8 mouse cellular contexts compared by ENCODE assay signal in the genomic region with DNA sequence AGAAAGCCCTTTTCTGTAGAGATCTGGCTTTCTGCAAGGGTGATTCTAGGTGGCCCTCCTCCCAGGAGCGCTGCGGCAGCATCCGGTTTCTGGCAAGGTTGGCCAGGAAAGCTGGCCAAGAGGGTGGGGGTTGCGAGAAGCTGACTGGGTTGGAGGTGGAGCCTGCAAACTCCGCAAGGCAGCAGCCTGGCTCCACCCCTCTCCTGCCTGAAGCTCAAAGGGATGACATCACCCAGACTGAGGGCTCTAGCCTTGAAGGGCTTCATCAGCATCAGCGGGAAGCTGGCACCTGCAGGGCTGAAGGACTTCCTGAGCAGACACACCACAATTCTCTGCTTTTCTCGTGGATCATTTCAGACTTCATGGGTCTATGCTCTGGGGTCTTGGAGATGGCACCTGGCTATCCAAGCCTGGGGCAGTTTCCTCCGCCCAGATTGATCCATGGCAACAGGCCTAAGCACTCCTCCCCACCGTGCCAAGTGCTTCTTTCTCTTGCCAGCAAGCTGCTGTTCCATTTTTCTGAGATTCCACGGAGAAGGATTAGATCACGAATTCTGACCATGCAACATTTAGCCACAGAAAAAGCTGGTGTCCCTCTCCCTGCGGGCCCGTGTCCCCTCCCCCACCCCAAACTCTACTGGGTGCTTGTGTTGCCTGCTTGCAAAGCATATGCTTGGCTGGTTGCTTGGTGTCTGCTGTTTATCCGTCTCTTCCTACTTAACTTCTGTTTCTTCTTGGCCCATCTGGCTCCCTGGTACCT. TPM values are rescaled to one million over a fixed set of nuclear protein-coding genes. Genes with fewer than 3 reads are reported as not detected.
DNase-seq lines count a peak whose midpoint lies in the region; ATAC-seq and TF ChIP-seq lines count a peak whose summit lies in the region.

No protein-coding gene starts in this region.

- peaks cover 1 to 7% of the 10 kb centered on the region in 2 experiments; a peak in 2 of 4 replicates for H3K4me1 ChIP-seq in ES-E14 (ENCODE audit: control insufficient read depth in 2 of 2, insufficient read depth in 2 of 2, low read length in 2 of 2, poor library complexity in 1 of 2)
- no peaks in the 10 kb centered on the region for H3K4me1 ChIP-seq in liver, embryonic 16.5 days (ENCODE audit: control insufficient read depth, low read depth, low read length)
- peaks cover 23% of the 10 kb centered on the region for H3K4me1 ChIP-seq in neural tube, embryonic 12.5 days

- peak overlapping the region; percentile 38; the same call in 1 of the 2 replicates for H3K9ac ChIP-seq in ES-E14 (ENCODE audit: insufficient read depth, low read depth, low read length, poor library complexity, severe bottlenecking)
- H3K9ac ChIP-seq in liver, embryonic 16.5 days (ENCODE audit: low read depth, low read length) = no peak overlapping the region
- H3K9ac ChIP-seq in neural tube, embryonic 12.5 days = no peak overlapping the region

- in situ Hi-C loops in ES-E14 (cut with MboI; ENCODE audit: low sequenced_read_pairs in 2 of 2, unreplicated experiment in 2 of 2) = no loop called here

- H3K4me3 ChIP-seq in ES-E14 (ENCODE audit: insufficient read depth in 1 of 2, low read depth in 1 of 2, low read length in 2 of 2, poor library complexity in 1 of 2, severe bottlenecking in 1 of 2) = peak overlapping the region; percentile 24 to 49
- H3K4me3 ChIP-seq in liver, embryonic 16.5 days (ENCODE audit: low read depth, low read length) = no peak overlapping the region
- no peak overlapping the region; the same call in 1 of the 2 replicates for H3K4me3 ChIP-seq in neural tube, embryonic 12.5 days

- no peaks in the 10 kb centered on the region for H3K9me3 ChIP-seq in ES-E14 (ENCODE audit: control insufficient read depth, insufficient read depth, low read depth, low read length)
- no peaks in the 10 kb centered on the region for H3K9me3 ChIP-seq in liver, embryonic 16.5 days (replicated peaks; ENCODE audit: control insufficient read depth, low read length)
- H3K9me3 ChIP-seq in neural tube, embryonic 12.5 days = no peaks in the 10 kb centered on the region

- H3K27me3 ChIP-seq in liver, embryonic 16.5 days (ENCODE audit: control insufficient read depth, insufficient read depth, low read depth, low read length) = no peaks in the 10 kb centered on the region
- peaks cover 4% of the 10 kb centered on the region; the same call in 1 of the 2 replicates for H3K27me3 ChIP-seq in neural tube, embryonic 12.5 days (replicated peaks)

- DNase-seq in ES-E14 (ENCODE audit: low read depth, low spot score) = peak; percentile 77
- DNase-seq in cerebellum, adult 9-11 months = peak; percentile 98
- DNase-seq in frontal cortex, adult 2 months (ENCODE audit: extremely low spot score in 1 of 2, low spot score in 1 of 2) = peak; percentile 81 to 91
- DNase-seq in heart, postnatal 4 days = peak; percentile 93
- DNase-seq in layer of hippocampus, adult 18-20 months (ENCODE audit: low spot score in 2 of 2) = peak; percentile 78 to 88
- peak; percentile 54 for DNase-seq in thymus, postnatal 14 days

- peak overlapping the region; percentile 37; the same call in 1 of the 2 replicates for H3K4me2 ChIP-seq in liver, embryonic 16.5 days (ENCODE audit: low read depth, low read length)
- peak overlapping the region; percentile 56 for H3K4me2 ChIP-seq in neural tube, embryonic 12.5 days (replicated peaks)

- WGBS in liver, embryonic 16.5 days (ENCODE audit: insufficient replicate concordance) = 8% methylated on average over 14 of the region's 14 CpGs
- 9% methylated on average over 14 of the region's 14 CpGs for WGBS in neural tube, embryonic 12.5 days

- H3K27ac ChIP-seq in ES-E14 (ENCODE audit: insufficient read depth, low read depth, low read length, poor library complexity, severe bottlenecking) = no peak overlapping the region
- H3K27ac ChIP-seq in liver, embryonic 16.5 days (ENCODE audit: low read length) = no peak overlapping the region
- no peak overlapping the region; the same call in 1 of the 2 replicates for H3K27ac ChIP-seq in neural tube, embryonic 12.5 days

- no peaks in the 10 kb centered on the region for H3K36me3 ChIP-seq in ES-E14 (ENCODE audit: control insufficient read depth, insufficient read depth, low read length, poor library complexity, severe bottlenecking)
- no peaks in the 10 kb centered on the region for H3K36me3 ChIP-seq in liver, embryonic 16.5 days (ENCODE audit: control insufficient read depth, insufficient read depth)
- no peaks in the 10 kb centered on the region for H3K36me3 ChIP-seq in neural tube, embryonic 12.5 days

- peak; percentile 64 for ATAC-seq in liver, embryonic 16.5 days (ENCODE audit: low read depth)
- peak; percentile 87 for ATAC-seq in neural tube, embryonic 12.5 days (ENCODE audit: low FRiP score, low read depth)

TF ChIP-seq in ES-E14, 5 proteins besides CTCF, POLR2A, EP300 and RAD21:
- TF ChIP-seq ZNF384 (IDR thresholded peaks at IDR 0.05; ENCODE audit: low read depth, low read length) (no peak), CHD2 (IDR thresholded peaks at IDR 0.05; ENCODE audit: low read depth, low read length) (no peak), ZC3H11A (IDR thresholded peaks at IDR 0.05; ENCODE audit: borderline replicate concordance, low read depth, low read length) (no peak), MAFK (IDR thresholded peaks at IDR 0.05; ENCODE audit: insufficient read depth, low read depth, low read length) (no peak), HCFC1 (IDR thresholded peaks at IDR 0.05; ENCODE audit: borderline replicate concordance, insufficient read depth, low read length) (no peak)

RNA-seq across cellular contexts. Expression of gene Jam3, which starts 37.0 kb away (rescaled TPM):
- 29.7 and 30.8 TPM in 2 replicates for total RNA-seq in ES-E14 (2012; rRNA removed)
- polyA plus RNA-seq in frontal cortex, adult 2 months (2012; rRNA removed) = 44.5 and 49.8 TPM in 2 replicates
- total RNA-seq in heart, postnatal 4 days (2021) = 10 to 100 TPM; 17.3 to 22.5 TPM
- total RNA-seq in layer of hippocampus, adult 18-20 months (2021) = 10 to 100 TPM; 34.6 to 37.8 TPM
- polyA plus RNA-seq in liver, embryonic 16.5 days (2015; fragmentation: Nextera tagmentation; extraction: Ambion mirVana) = 2.9 and 3.0 TPM in 2 replicates
- 114 and 128 TPM in 2 replicates for polyA plus RNA-seq in neural tube, embryonic 12.5 days (2016; fragmentation: Nextera tagmentation; extraction: Ambion mirVana)

Comparison
In these comparisons a context has a peak if more than half of its experiments do, and no peak if none do; other contexts are left out.
1. H3K4me3 ChIP-seq: peak in ES-E14 (2 of 2); none in liver, embryonic 16.5 days (single experiment) and neural tube, embryonic 12.5 days (single experiment).
2. Peak in every context shown above with its lines, with median percentiles within 50 percentile points of each other: DNase-seq.